Mouse (Mus musculus) heart, postnatal 0 days (tissue): ENCODE measurements around the gene Gm10518. TPM values are rescaled to one million over a fixed set of nuclear protein-coding genes. Genes with fewer than 3 reads are reported as not detected.

Experiments used
- ATAC-seq: fragments of 200-750 bp; cut with Nextera tagmentation; 2 replicates; pipeline ENCODE4 v1.8.0; 2017; ENCODE audit warnings: low read depth, moderate number of reproducible peaks, moderate library complexity; ENCODE audit not compliant: insufficient read depth
- DNase-seq: peaks from one replicate; pipeline ENCODE4 v3.0.0-alpha.2; 2016; ENCODE audit warnings: low spot score
- H3K27ac ChIP-seq: fragments of 300-500 bp; sonication (generic); 2 replicates; pipeline ENCODE4 v1.5.1; 2014; ENCODE audit warnings: low read depth, mild to moderate bottlenecking
- H3K27me3 ChIP-seq: fragments of 300-500 bp; sonication (generic); 2 replicates; pipeline ENCODE4 v1.6.1; 2014; ENCODE audit warnings: low read length, mixed read lengths; ENCODE audit not compliant: control insufficient read depth, insufficient read depth
- H3K36me3 ChIP-seq: fragments of 300-500 bp; sonication (generic); replicated peaks from 2 replicates; pipeline ENCODE4 v1.6.1; 2014; ENCODE audit warnings: low read length, mixed read lengths; ENCODE audit not compliant: control insufficient read depth, insufficient read depth
- H3K4me1 ChIP-seq: fragments of 300-500 bp; sonication (generic); 2 replicates; pipeline ENCODE4 v1.6.1; 2014; ENCODE audit warnings: antibody characterized with exemption; ENCODE audit not compliant: control insufficient read depth, insufficient read depth
- H3K4me2 ChIP-seq: fragments of 300-500 bp; sonication (generic); 2 replicates; pipeline ENCODE4 v1.6.1; 2014; ENCODE audit warnings: low read depth, mild to moderate bottlenecking, low read length, moderate library complexity
- H3K4me3 ChIP-seq: fragments of 300-500 bp; sonication (generic); 2 replicates; pipeline ENCODE4 v1.5.1; 2014; ENCODE audit warnings: low read depth, low read length
- H3K9ac ChIP-seq: fragments of 300-500 bp; sonication (generic); replicated peaks from 2 replicates; pipeline ENCODE4 v1.6.1; 2014; ENCODE audit warnings: low read depth, low read length, mixed read lengths
- H3K9me3 ChIP-seq: fragments of 300-500 bp; sonication (generic); replicated peaks from 2 replicates; pipeline ENCODE4 v1.6.1; 2016; ENCODE audit warnings: low read length; ENCODE audit not compliant: control insufficient read depth
- CTCF ChIP-seq: IDR thresholded peaks from 2 replicates; pipeline ENCODE4 v1.5.1; 2016; ENCODE audit warnings: antibody characterized with exemption, control low read depth, low read depth
- EP300 ChIP-seq: IDR thresholded peaks from 2 replicates; pipeline ENCODE4 v1.6.1; 2016; ENCODE audit warnings: antibody characterized with exemption, low read depth
- WGBS: fragments of 180-500 bp; shearing (Covaris S2); extraction: QIAGEN DNeasy Blood & Tissue Kit; methylation state at CpG from one replicate; pipeline ENCODE4 v1.1.7; 2014; 5-methylcytosine and 5-hydroxymethylcytosine counted together
- polyA plus RNA-seq: library from polyadenylated mRNA; unstranded; fragments of >200 nt; fragmentation: Nextera tagmentation; extraction: Ambion mirVana; gene quantifications from 2 replicates; pipeline ENCODE4 v1.2.1, GENCODE M21; 2015
- total RNA-seq: library from RNA; depleted of rRNA; stranded (reverse); fragments of >200 nt; gene quantifications from 2 replicates; pipeline ENCODE4 v1.2.3, GENCODE M21; 2014; ENCODE audit warnings: low replicate concordance; rRNA removed

The Gm10518 gene
- total and polyA plus RNA-seq, 2 experiments from 2014 or later: 0.14 TPM; not detected in 1

DNA sequence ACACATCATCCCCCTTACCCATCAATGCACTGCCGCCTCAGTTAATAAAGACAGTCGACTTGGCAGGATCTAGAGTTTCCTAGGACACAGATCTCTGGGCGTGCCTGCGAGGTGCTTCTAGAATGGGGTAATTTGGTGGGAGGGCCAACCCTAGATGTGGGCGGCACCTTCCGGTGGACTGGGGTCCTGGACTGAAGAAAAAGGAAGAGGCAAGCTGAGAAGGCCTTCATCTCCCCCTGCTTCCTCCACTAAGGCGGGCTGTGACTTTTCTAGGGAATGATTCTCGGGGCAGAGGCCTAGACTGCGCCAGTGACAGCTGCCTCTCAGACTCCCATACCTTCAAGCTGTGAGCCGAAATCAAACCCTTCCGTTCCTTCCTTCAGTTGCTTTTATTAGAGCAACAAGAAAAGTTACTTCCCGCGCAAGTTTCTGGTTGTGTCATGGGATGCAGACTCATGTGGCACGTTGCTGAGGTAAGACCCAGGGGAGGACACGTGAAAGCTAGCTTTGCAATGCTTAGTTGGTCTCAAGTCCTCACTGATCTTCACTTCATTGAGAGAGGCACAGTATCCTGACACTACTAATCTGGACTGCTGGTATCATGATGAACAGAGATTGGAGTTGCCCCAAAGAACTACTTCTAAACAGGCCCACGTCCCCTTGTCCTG, 42.8 kb downstream of the Gm10518 start:
- H3K4me2 ChIP-seq: no peak overlapping the region
- H3K9me3 ChIP-seq: no peaks in the 10 kb centered on the region
- TF ChIP-seq EP300: no peak
- no peak for TF ChIP-seq CTCF
- H3K4me3 ChIP-seq: no peak overlapping the region
- 87% methylated on average over 16 of the region's 16 CpGs for WGBS
- peaks cover 14% of the 10 kb centered on the region; the same call in 1 of the 2 replicates for H3K4me1 ChIP-seq
- no peak overlapping the region for H3K27ac ChIP-seq
- no peak for DNase-seq
- no peak overlapping the region for H3K9ac ChIP-seq
- no peak for ATAC-seq
- no peaks in the 10 kb centered on the region for H3K36me3 ChIP-seq
- no peaks in the 10 kb centered on the region for H3K27me3 ChIP-seq

DNA sequence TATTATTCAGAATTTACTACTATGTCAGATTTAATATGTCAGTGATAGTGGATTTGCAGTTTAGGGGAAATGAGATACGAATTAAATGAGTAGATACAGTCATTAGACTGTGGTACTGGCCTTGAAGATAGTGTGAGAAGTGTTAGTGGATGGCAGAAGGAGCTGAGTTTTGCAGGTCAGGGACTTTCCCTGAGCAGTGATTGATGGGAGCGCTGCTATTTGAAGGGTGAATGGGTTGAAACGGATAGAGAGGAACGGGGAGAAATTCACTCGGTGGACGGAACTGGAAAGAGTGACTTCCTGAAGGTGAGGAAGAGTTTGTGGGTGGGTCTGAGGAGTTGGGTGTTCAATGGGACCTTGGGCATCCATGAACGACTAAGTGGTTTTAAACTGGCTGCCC, 44.0 kb downstream of the Gm10518 start:
- WGBS: 42% methylated on average over 7 of the region's 7 CpGs
- Histone ChIP-seq H3K9ac (no peak overlapping the region), H3K27ac (no peak overlapping the region), H3K4me3 (no peak overlapping the region), H3K27me3 (no peaks in the 10 kb centered on the region), H3K4me2 (peak overlapping the region; percentile 74; the same call in 1 of the 2 replicates), H3K9me3 (no peaks in the 10 kb centered on the region), H3K36me3 (no peaks in the 10 kb centered on the region), H3K4me1 (peaks cover 14% of the 10 kb centered on the region; the same call in 1 of the 2 replicates)
- DNase-seq: no peak
- no peak for ATAC-seq
- TF ChIP-seq EP300 (no peak), CTCF (no peak)

DNA sequence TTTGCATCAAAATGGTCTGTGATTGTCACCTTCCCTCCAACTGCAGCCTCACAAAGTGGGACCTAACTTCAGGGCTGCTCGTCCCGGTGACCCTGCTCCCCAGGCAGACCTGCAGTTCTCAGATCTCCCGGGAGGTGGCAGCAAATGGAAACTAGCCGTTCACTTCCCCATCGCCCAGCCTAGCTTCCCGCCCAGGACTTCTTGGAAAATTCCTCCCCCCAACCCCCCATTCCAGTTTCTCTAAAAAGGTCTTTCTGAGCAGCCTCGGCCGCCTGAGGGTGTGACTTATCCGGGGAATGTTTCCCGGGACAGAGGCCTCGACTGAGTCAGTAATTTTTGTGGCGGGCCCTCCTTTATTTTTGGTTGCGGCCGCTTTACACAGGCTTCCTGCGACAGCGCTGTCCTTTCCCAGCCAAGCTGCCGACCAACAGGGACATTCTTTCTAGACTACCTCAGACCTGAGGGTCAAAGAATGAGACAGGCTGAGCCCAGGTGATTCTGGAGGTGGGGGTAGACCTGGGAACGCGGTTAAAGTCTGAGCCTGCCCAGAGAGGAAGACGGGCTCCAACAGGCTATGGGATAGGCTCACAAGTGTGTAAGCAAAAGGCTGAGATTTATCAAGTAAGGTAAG, 44.7 kb downstream of the Gm10518 start:
- ATAC-seq (peak; percentile 75), DNase-seq (peak; percentile 77)
- H3K4me3 ChIP-seq: peak overlapping the region; percentile 53
- no peaks in the 10 kb centered on the region for H3K36me3 ChIP-seq
- 4% methylated on average over 20 of the region's 20 CpGs for WGBS
- peak overlapping the region; percentile 68 for H3K9ac ChIP-seq
- no peaks in the 10 kb centered on the region for H3K27me3 ChIP-seq
- TF ChIP-seq EP300 (no peak), CTCF (peak; percentile 83)
- peak overlapping the region; percentile 60 for H3K27ac ChIP-seq
- no peaks in the 10 kb centered on the region for H3K9me3 ChIP-seq
- peak overlapping the region; percentile 74 for H3K4me2 ChIP-seq
- H3K4me1 ChIP-seq: peaks cover 14% of the 10 kb centered on the region; the same call in 1 of the 2 replicates

DNA sequence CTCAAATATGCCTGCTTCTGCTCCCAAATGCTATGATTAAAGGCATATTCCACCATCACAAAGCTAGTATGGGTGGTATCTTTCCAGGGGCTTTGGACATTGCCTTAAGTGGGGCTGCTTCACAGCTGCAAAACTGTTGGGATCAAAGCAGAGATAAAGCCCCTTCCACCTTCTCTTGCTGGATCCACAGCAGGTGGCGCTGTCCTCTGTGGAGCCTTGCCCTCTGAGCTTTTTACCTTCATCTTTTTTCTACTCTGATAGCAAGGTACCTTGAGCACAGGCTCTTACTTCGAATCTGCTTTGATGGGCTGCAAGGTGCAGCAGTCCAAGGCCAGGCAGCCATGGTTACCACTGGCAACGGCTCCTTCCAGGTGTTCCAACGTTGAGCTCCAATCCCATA, 50.2 kb downstream of the Gm10518 start:
- WGBS: 50% methylated on average over 4 of the region's 4 CpGs
- Histone ChIP-seq H3K27ac (no peak overlapping the region), H3K27me3 (no peaks in the 10 kb centered on the region), H3K4me2 (no peak overlapping the region), H3K36me3 (no peaks in the 10 kb centered on the region), H3K9me3 (no peaks in the 10 kb centered on the region), H3K4me1 (peaks cover 1% of the 10 kb centered on the region; the same call in 1 of the 2 replicates), H3K4me3 (no peak overlapping the region), H3K9ac (no peak overlapping the region)
- TF ChIP-seq CTCF (peak; percentile 55), EP300 (no peak)
- DNase-seq (no peak), ATAC-seq (no peak)

Other genes with a start within 250 kb of the Gm10518 start
- 65.2 and 75.5 TPM in 2 replicates for gene Sccpdh, start 135.2 kb upstream of the Gm10518 start, total RNA-seq
- 116 and 122 TPM in 2 replicates for gene Sccpdh, start 135.2 kb upstream of the Gm10518 start, polyA plus RNA-seq
- 0.27 TPM in 1 of 2 replicates, not detected in the other for gene Kif28, start 58.1 kb upstream of the Gm10518 start, total RNA-seq
- gene Kif28, start 58.1 kb upstream of the Gm10518 start, polyA plus RNA-seq: 0.07 and 0.11 TPM in 2 replicates
- gene Ahctf1, start 304 bp downstream of the Gm10518 start, total RNA-seq: 18.7 and 20.9 TPM in 2 replicates
- gene Ahctf1, start 304 bp downstream of the Gm10518 start, polyA plus RNA-seq: 8.0 and 8.2 TPM in 2 replicates
- gene Cdc42bpa, start 157.1 kb downstream of the Gm10518 start, total RNA-seq: 25.8 and 30.6 TPM in 2 replicates
- gene Cdc42bpa, start 157.1 kb downstream of the Gm10518 start, polyA plus RNA-seq: 7.7 and 8.3 TPM in 2 replicates